Mouse (Mus musculus): Measurements from ENCODE around the gene Mrc1. TPM values are rescaled to one million over a fixed set of nuclear protein-coding genes. Genes with fewer than 3 reads are reported as not detected.

The Mrc1 gene
- polyA plus RNA-seq, 1 experiment: 0.34 TPM

GRCm38 (mm10) chr2:14224387-14224786 lies 4.8 kb upstream of the Mrc1 start:
- Histone ChIP-seq H3K36me3 (ENCODE audit: control insufficient read depth, insufficient read depth, low read length) (peaks cover 5% of the 10 kb centered on the region), H3K4me1 (ENCODE audit: control insufficient read depth, insufficient read depth, insufficient read length, low read length) (peaks cover 4% of the 10 kb centered on the region; the same call in 1 of the 2 replicates), H3K27me3 (ENCODE audit: control insufficient read depth, insufficient read depth, low read length) (no peaks in the 10 kb centered on the region), H3K4me3 (ENCODE audit: low read depth, low read length) (no peak overlapping the region), H3K27ac (ENCODE audit: insufficient read depth, low read depth, low read length) (no peak overlapping the region)
- WGBS: 79% methylated on average over 3 of the region's 4 CpGs
- TF ChIP-seq CTCF (IDR thresholded peaks at IDR 0.05; ENCODE audit: extremely low read depth, insufficient read length, insufficient replicate concordance, low read depth, low read length) (no peak), POLR2A (IDR thresholded peaks at IDR 0.05; ENCODE audit: low read depth, low read length) (no peak)

- H3K27ac ChIP-seq (ENCODE audit: insufficient read depth, low read depth, low read length): no peak overlapping the region
- no peaks in the 10 kb centered on the region for H3K27me3 ChIP-seq (ENCODE audit: control insufficient read depth, insufficient read depth, low read length)
These were observed 697 bp upstream of the Mrc1 start for GRCm38 (mm10) chr2:14228495-14228894.

DNA sequence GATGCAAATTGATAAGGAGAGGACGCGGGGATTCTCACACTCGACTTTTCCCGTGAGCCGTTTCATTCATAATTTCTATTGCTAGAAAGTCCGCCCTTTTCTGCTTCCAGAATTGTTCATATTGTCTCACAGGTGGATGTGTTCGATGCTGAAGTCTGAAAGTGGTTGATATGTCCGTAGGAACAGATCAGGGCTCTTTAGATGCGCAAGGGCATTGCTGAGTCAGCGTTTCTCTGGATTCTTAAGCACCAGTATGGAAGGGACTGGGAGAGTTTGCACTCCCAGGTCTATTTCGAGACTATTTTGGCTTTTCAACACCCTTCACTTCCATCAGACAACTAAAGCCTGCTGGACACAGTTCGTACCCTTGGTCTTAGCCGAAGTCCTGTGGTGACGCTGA lies 787 bp downstream of the Mrc1 start:
- no peaks in the 10 kb centered on the region for H3K27me3 ChIP-seq (ENCODE audit: control insufficient read depth, insufficient read depth, low read length)
- no peak overlapping the region; the same call in 1 of the 2 replicates for H3K4me3 ChIP-seq (ENCODE audit: low read depth, low read length)
- TF ChIP-seq POLR2A (IDR thresholded peaks at IDR 0.05; ENCODE audit: low read depth, low read length) (no peak), CTCF (IDR thresholded peaks at IDR 0.05; ENCODE audit: extremely low read depth, insufficient read length, insufficient replicate concordance, low read depth, low read length) (no peak)
- H3K4me1 ChIP-seq (ENCODE audit: control insufficient read depth, insufficient read depth, insufficient read length, low read length): 0 out of 2 replicates have a peak, but pooled peaks cover 4% of the 10 kb centered on the region
- 87% methylated on average over 14 of the region's 14 CpGs for WGBS
- no peaks in the 10 kb centered on the region for H3K36me3 ChIP-seq (ENCODE audit: control insufficient read depth, insufficient read depth, low read length)
- no peak overlapping the region for H3K27ac ChIP-seq (ENCODE audit: insufficient read depth, low read depth, low read length)

More at GRCm38 (mm10) chr2:14228495-14228894, 697 bp upstream of the Mrc1 start:
- H3K4me3 ChIP-seq (ENCODE audit: low read depth, low read length): no peak overlapping the region
- no peaks in the 10 kb centered on the region for H3K36me3 ChIP-seq (ENCODE audit: control insufficient read depth, insufficient read depth, low read length)
- 61% methylated on average over 6 of the region's 6 CpGs for WGBS
- H3K4me1 ChIP-seq (ENCODE audit: control insufficient read depth, insufficient read depth, insufficient read length, low read length): 0 out of 2 replicates have a peak, but pooled peaks cover 4% of the 10 kb centered on the region
- TF ChIP-seq POLR2A (IDR thresholded peaks at IDR 0.05; ENCODE audit: low read depth, low read length) (no peak), CTCF (IDR thresholded peaks at IDR 0.05; ENCODE audit: extremely low read depth, insufficient read length, insufficient replicate concordance, low read depth, low read length) (no peak)

DNA sequence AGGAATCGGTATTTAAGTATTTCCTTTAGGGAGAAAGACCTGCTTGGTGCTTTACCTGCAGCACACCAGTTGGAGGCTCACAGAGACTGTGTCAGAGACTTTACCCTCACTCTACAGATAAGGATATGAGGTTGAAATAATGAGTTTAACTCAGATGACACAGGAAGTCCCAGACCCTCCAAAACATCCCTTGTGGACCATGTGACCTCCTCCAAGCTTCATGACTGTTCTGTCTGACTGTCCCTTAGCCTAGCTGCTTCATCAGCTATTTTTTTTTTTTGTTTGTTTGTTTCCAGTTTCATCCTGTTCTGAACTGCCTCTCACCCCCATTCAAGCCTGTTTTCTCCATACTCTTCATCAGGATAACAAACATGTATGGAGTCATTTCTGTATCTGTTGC lies 3.7 kb downstream of the Mrc1 start:
- Histone ChIP-seq H3K4me1 (ENCODE audit: control insufficient read depth, insufficient read depth, insufficient read length, low read length) (0 out of 2 replicates have a peak, but pooled peaks cover 4% of the 10 kb centered on the region), H3K27ac (ENCODE audit: insufficient read depth, low read depth, low read length) (no peak overlapping the region), H3K27me3 (ENCODE audit: control insufficient read depth, insufficient read depth, low read length) (no peaks in the 10 kb centered on the region), H3K36me3 (ENCODE audit: control insufficient read depth, insufficient read depth, low read length) (no peaks in the 10 kb centered on the region), H3K4me3 (ENCODE audit: low read depth, low read length) (no peak overlapping the region)
- WGBS: 39% methylated on average over 1 of the region's 1 CpGs
- no peak for TF ChIP-seq POLR2A (IDR thresholded peaks at IDR 0.05; ENCODE audit: low read depth, low read length)
- TF ChIP-seq CTCF (IDR thresholded peaks at IDR 0.05; ENCODE audit: extremely low read depth, insufficient read length, insufficient replicate concordance, low read depth, low read length): no peak

- H3K4me1 ChIP-seq (ENCODE audit: control insufficient read depth, insufficient read depth, insufficient read length, low read length): 0 out of 2 replicates have a peak, but pooled peaks cover 4% of the 10 kb centered on the region
- H3K27ac ChIP-seq (ENCODE audit: insufficient read depth, low read depth, low read length): no peak overlapping the region
- no peak overlapping the region for H3K4me3 ChIP-seq (ENCODE audit: low read depth, low read length)
- 68% methylated on average over 2 of the region's 2 CpGs for WGBS
- no peak for TF ChIP-seq CTCF (IDR thresholded peaks at IDR 0.05; ENCODE audit: extremely low read depth, insufficient read length, insufficient replicate concordance, low read depth, low read length)
- TF ChIP-seq POLR2A (IDR thresholded peaks at IDR 0.05; ENCODE audit: low read depth, low read length): no peak
- no peaks in the 10 kb centered on the region for H3K27me3 ChIP-seq (ENCODE audit: control insufficient read depth, insufficient read depth, low read length)
- no peaks in the 10 kb centered on the region for H3K36me3 ChIP-seq (ENCODE audit: control insufficient read depth, insufficient read depth, low read length)
These were observed 4.8 kb downstream of the Mrc1 start for GRCm38 (mm10) chr2:14233983-14234382.

DNA sequence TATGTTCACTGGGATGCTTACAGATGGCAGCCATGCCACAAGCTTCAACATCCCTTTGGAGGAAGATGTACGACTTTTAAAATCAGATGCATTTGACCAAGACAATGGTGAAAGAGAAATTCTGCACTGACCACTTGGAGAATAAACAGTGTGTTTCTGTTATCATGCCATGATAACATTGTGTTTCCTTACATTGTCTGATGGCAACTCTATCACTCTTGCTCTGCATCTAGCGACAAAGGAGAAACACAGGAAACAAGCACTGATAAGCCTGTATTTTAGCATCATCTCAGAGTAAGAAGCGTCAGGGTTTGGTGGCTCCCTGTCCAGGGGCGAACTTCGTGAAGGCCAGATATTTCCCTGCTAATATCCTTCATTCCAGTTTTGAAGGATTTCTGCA lies 6.1 kb downstream of the Mrc1 start:
- Histone ChIP-seq H3K4me3 (ENCODE audit: low read depth, low read length) (no peak overlapping the region), H3K4me1 (ENCODE audit: control insufficient read depth, insufficient read depth, insufficient read length, low read length) (0 out of 2 replicates have a peak, but pooled peaks cover 4% of the 10 kb centered on the region), H3K27ac (ENCODE audit: insufficient read depth, low read depth, low read length) (no peak overlapping the region), H3K27me3 (ENCODE audit: control insufficient read depth, insufficient read depth, low read length) (no peaks in the 10 kb centered on the region), H3K36me3 (ENCODE audit: control insufficient read depth, insufficient read depth, low read length) (no peaks in the 10 kb centered on the region)
- TF ChIP-seq POLR2A (IDR thresholded peaks at IDR 0.05; ENCODE audit: low read depth, low read length) (no peak), CTCF (IDR thresholded peaks at IDR 0.05; ENCODE audit: extremely low read depth, insufficient read length, insufficient replicate concordance, low read depth, low read length) (no peak)
- WGBS: 88% methylated on average over 5 of the region's 5 CpGs

DNA sequence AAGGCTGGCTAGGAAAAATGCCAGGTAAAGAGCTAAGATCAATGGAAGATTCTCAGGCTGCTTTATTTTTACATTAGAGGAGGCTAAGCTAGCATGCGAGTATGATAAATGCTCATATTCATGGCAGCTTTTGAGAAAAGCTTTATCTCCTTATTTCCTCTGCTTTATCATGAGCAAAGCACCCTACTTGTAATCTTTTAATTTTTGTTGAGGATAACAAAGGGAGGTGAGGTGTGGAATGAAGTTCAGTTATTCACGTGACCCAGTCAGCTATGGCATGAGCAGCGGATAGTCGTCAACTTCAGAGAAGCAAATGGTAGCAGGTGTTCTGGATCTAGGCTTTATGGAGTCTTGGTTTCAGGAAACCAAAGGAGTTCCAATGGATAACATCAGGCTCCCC lies 7.7 kb downstream of the Mrc1 start:
- Histone ChIP-seq H3K4me1 (ENCODE audit: control insufficient read depth, insufficient read depth, insufficient read length, low read length) (no peaks in the 10 kb centered on the region), H3K36me3 (ENCODE audit: control insufficient read depth, insufficient read depth, low read length) (no peaks in the 10 kb centered on the region), H3K27me3 (ENCODE audit: control insufficient read depth, insufficient read depth, low read length) (no peaks in the 10 kb centered on the region), H3K27ac (ENCODE audit: insufficient read depth, low read depth, low read length) (no peak overlapping the region), H3K4me3 (ENCODE audit: low read depth, low read length) (no peak overlapping the region)
- 92% methylated on average over 4 of the region's 4 CpGs for WGBS
- TF ChIP-seq CTCF (IDR thresholded peaks at IDR 0.05; ENCODE audit: extremely low read depth, insufficient read length, insufficient replicate concordance, low read depth, low read length) (no peak), POLR2A (IDR thresholded peaks at IDR 0.05; ENCODE audit: low read depth, low read length) (no peak)

All from small intestine, adult 2 months (tissue).